Mouse (Mus musculus): Measurements from ENCODE around the gene E030030I06Rik. TPM values are rescaled to one million over a fixed set of nuclear protein-coding genes. Genes with fewer than 3 reads are reported as not detected.
A peak's percentile ranks its signal among the peaks of the same experiment; 100 is the strongest.
"Not testable (repeated sequence)": the region's sequence is repeated elsewhere in the genome, so short reads cannot be mapped to it uniquely, and the experiment has no call there.

Gene E030030I06Rik
- total RNA-seq, 2 experiments from 2014 or later, result 2.1 to 4.5 TPM

DNA sequence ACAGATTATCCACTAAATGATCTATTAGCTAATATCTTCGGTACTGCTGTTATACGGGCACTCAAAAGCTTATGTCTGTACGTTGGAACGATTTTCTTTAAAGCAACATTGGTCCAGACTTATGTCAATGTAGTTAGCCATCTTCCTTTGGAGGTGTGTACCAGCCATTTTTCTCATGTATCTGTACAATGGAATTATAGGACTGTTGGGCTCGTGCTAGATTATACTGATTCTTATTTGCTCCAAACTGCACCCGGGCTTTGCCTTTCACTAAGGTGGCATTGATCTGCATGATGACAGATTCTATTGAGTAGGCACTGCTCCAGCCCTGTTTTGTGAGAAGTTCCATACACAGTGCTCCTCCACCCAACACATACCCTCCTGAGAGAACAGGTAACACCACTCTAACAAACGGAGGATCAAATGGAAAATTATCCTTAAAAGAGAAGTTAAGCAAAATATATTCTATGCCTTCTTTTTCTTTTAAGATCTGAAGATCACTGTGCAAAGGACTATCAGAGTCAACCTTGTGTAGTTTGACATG lies 4.1 kb upstream of the E030030I06Rik start:
- not testable (repeated sequence) for ATAC-seq (replicated peaks; ENCODE audit: poor library complexity)

DNA sequence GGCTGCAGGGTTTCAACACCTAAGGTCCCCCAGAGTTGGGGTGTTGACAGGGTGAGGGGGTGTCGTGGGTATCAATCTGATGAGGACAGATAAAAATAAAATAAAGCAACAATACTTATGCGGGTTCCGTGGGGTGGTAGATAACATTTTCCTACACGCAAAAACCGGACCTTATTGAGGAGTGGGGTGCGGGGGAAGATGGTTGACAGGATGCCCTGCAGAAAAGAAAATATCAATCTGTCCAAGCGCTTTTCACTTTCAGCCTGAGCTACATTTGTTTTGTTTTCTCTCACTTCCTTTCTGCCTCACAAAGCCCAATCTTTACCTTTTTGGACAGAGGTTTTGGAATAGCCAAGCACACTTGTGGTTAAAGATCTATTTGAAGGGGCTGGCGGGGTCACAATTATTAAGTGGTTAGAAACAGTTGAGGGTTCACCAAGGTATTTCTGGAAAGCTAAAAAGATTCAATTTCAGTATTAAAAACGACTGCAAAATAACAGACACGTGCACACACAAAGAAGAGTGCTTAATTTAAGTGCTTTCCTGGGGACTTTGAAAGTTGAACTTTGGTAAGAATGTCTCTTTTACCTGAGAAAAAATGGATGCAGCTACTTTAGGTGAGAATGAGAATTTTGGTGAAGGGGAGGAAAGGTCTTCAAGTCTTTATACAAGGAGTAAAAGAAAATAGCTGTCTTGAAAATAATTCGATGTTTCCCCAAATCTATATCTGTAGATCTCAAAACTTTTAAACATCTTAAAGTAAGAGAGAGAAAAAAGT lies 3.0 kb upstream of the E030030I06Rik start:
- not testable (repeated sequence) for ATAC-seq (replicated peaks; ENCODE audit: poor library complexity)

DNA sequence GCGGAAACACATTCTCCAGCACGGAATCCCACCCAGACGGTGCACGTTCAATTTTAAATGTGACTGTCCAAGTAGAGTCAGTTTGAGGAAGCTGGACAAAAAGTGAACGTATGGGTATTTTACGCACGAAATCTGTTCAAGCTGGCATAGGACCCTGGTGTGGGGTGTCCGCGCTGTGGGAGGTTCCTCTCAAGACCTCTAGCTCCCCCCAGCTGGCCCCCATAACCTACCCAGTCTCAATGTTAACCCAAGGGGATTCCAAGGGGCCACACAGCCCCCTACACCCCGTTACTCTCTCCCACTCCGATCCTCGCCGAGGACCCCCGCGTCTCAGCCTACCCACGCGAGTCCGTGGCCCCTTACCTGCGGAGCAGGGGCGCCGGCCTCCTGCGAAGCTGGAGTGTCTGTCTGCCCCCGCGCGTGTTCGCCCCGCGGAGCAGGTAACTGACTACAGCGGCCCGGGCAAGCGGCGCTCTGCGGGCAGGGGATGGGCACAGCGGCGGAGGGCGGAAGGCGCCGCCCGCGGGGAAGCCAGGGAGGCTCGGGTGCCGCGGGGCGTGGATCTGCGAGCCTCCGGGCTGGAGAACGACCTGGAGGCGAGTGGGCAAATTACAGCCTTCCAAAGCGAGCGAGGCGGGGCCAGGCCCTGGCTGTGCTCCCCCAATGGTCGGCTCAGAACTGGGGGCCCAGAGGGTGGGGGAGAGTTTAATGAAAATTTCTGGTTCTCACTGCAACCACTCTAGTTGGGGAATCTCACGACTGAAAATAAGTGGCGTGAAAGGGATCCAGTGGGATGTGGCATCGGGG lies 2.2 kb upstream of the E030030I06Rik start:
- 0 out of 2 replicates have a peak, but pooled peaks have one; percentile 12 for ATAC-seq (replicated peaks; ENCODE audit: poor library complexity)

DNA sequence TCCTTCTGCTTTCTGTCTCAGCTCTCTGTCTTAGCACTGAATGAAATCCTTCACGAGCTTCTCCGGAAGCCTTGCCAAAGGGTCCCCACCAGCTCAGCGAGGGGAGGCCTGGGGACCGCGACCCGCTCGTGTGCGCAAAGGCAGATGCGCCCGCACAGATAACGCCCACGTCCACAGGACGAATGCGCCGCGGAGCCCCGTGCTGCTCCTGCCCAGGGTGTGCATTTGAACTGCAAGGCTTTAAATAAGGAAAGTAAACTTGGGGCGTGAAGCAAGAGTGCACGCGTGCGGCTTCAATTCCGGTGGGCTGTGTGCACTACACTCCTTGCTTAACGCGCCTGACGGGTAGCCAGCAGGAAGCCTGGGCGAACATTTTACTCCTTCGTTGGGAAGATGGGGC lies 1.5 kb upstream of the E030030I06Rik start:
- peak; percentile 58 for ATAC-seq (replicated peaks; ENCODE audit: poor library complexity)

DNA sequence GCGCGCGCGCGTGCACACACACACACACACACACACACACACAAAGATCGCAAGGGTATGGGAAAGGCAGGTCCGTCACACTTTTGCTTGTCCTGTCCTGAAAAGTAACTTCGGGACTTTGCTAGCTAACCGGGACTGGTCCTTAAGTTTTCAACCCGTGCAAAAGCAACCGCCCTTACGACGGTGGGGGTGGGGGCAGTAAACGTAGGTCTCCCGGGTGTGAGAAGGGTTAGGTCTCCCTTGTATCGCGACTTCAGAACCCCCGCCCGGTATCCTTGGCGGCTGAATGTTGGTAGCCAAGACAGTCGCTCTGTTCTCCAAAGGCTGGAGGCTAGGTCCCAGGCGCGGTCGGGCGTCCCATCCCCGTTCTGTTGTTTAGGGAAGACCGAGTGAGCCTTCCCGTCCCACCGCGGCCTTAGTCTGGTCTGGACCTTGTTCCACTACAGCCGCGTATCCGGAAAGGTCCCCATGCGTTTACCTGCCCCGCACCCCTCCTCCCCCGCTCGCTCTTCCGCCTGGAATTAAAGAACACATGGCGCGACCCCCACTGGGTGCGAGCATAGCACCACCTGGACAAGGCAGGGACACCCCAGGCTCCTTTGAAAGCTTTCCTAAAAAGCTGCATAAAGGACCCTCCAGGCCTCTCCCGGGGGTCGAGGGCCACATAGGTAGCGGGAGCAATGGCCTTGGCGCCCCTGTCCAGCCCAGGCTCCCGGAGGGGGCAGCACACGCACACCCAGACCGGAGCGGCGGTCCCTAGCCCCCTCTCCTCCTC lies 808 bp upstream of the E030030I06Rik start:
- no peak for ATAC-seq (replicated peaks; ENCODE audit: poor library complexity)

DNA sequence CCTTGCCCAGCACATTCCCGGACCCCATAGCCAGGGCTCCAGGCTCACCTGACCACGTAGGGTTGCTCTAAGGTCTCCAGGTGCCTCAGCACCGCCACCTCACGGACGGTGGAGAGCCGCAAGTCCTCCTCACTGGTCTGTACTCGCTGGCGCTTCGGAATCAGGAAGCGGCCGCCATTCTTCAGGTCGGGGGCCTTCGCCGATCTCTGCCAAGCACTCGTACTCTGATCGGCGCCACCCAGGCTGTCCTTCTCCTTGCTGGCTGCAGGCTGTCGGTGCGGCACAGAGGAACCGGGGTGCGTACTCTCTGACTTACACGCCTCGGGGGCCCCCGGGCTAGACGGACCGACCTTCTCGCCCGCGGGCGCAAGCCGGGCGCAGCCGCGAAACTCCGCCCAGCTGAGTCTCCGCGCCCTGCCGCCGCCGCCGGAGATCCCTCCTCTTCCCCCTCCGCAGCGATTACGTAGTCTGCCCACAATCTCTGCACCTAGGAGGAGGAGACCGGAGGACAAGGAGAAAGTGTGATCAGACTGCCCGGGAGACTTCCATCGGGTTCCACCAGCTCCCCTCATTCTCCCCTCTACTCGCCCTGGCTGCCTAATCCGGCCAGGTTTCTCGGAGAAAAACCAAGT lies 513 bp downstream of the E030030I06Rik start:
- ATAC-seq (replicated peaks; ENCODE audit: poor library complexity), result peak; percentile 82

DNA sequence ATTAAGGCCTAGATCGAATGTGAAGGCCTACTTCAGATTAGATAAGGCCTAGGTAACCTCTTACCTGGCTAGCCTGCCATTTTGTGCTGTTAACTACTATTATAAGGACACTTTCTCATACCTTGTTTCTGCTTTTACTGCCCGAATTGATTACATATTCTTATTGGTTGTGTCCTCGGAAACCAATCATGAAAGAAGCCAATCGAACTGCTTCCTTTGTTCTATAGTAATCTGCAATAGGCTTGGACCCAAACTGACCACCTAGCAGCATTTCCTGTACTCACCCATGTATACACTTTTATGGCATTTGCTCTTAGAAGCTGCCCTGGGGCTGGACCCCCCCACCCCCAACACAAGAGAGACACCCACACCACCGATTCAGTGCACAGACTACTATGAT lies 6.1 kb downstream of the E030030I06Rik start:
- no peak for ATAC-seq (replicated peaks; ENCODE audit: poor library complexity)

DNA sequence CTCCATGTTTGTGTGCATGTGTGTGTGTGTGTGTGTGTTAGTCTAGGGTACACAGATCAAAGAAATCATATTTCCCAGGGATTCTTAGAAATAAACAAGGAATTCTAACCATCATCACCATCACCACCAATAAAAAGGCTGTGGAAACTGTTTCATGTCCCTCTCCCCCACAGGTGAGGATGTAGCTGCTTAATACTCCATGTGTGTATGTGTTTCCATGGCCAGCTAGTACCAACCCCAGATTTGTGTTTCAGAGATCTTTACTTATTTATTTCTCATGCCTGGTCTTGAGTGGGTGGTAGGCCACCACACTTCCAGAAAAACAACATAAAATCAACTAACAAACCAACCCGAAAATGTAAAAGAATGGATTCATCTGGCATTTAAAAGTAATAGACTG lies 6.9 kb downstream of the E030030I06Rik start:
- not testable (repeated sequence) for ATAC-seq (replicated peaks; ENCODE audit: poor library complexity)

DNA sequence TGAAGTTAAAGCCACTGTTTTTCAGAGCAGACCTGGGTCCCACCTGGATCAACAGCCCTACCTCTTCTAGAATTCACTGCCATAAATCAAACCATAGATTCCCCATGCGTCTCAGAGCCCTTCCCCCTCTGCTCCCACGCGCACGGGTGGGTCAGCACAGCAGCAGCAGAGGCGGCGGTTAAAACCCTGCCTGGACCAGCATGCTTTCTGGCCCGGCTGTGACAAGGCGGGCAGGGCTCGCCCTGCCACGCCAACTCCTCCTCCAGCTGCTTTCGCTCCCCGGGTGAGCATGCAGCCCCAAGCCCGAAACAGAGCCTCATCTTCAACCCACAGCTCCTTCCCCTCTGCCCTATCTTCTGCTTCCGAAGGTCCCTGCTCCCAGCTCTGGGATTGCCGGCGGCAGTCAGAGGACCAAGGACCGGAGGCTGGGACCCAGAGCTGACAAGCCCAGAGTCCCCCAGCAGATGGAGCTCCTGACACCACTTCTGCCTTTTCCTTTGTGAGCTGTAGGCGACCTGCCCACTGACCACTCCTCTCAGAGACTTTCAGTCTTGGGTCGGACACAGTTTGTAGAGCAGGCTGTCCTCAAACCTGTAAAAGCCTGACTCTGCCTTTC lies 8.3 kb downstream of the E030030I06Rik start:
- peak; percentile 39; the same call in 1 of the 2 replicates for ATAC-seq (replicated peaks; ENCODE audit: poor library complexity)

DNA sequence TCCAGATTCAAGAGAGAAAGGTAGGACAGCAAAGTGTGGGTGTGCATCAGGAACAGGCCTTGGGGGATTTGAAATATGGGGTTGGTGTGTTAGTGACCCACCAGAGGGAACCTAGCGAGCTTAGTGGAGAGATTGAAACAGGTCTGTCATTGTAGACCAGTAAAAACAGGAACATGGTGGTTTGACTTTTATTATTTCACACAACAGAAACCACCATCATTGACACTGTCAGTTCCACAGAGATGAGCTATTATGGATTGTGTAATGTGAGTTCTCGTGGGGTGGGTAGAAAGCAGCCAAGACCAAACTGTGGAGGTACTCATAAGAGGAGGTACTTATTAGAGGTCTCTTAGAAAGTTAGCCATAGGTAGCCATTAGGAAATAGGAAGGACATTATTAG lies 74.5 kb downstream of the E030030I06Rik start:
- peak; percentile 76 for ATAC-seq (replicated peaks; ENCODE audit: poor library complexity)

DNA sequence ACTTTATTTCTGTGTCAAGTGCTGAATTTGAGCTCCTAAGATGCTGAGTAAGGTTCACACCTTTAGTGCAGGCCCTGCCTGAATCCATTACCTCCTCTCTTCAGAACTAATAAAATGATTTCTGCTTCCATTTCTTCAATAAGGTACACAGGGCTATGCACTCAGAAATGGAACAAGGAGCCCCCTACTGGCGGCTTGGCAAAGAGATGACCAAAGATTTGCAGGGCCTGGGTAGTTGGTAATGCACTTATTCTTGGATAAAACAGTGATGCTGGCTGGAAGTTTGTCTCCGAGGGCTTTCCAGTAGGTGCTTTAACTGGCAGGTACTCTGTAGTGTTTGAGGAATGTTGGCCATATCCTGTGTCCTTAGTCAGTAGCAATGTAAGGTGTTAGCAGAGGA lies 76.3 kb downstream of the E030030I06Rik start:
- ATAC-seq (replicated peaks; ENCODE audit: poor library complexity), result no peak

DNA sequence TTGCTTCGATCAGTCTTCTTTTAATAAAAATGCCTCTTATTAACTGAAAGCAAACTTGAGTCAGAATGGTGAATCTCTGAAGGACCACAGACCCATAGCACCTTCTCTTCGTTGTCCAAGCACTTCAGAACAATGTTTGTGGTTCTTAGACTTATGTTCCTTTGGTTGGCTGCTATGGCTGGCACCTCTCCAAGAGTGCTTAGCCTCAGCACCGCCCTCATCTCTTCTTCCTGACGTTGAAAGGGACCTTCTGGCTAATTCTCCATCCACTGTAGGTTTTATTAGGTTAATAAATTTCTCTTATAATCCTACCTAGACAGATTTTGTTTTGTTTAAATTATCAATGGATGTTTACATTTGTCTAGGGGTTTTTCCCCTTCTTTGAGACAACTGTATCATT lies 78.5 kb downstream of the E030030I06Rik start:
- ATAC-seq (replicated peaks; ENCODE audit: poor library complexity), result no peak

DNA sequence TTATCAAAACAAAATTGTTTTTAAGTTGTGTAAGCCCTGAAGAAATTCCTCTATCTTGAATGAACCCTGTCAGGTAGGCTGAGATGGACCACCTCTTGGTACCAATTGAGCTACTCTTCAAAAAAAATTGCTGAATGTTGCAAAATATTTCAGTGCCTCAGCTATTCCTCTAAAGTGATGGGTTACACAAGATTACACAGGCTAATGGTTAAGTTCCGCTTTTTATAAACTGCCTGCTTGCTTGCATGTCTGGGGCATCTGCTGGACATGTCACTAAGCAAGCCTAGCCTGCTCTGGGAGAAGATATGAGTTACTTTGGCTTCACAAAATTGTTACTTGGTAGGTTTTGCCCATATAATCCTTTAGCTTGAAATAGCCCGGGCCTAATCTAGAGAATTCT lies 78.9 kb downstream of the E030030I06Rik start:
- ATAC-seq (replicated peaks; ENCODE audit: poor library complexity), result peak; percentile 61

DNA sequence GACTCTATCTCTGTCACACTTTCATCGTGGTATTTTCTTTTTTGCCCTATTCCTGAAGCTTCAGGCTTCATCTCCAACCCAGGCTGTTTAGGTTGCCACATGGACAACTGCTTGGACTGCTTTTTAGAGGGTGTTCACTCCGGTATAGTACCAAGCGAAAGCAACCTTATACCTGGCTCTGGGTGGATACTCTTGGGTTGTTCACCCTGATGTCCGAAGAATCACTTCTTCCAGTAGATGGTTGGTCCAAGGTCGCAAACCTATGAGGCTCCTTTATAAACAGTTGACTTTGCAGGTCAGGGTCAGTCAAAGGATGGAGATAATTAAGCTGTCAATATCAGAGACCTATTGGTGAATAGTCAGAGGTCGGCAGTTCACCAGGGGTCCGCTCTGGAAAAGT lies 81.1 kb downstream of the E030030I06Rik start, which contains the start of gene 4930444G20Rik:
4930444G20Rik (minus strand) TSS at position 101 of the 400 bp plus-strand sequence.
- not testable (repeated sequence) for ATAC-seq (replicated peaks; ENCODE audit: poor library complexity)

Other genes with a start within 250 kb of the E030030I06Rik start
- not detected in 2 replicates for gene 4930444G20Rik, start 81.2 kb downstream of the E030030I06Rik start, total RNA-seq (2015)
- gene 4930444G20Rik, start 81.2 kb downstream of the E030030I06Rik start, total RNA-seq (2017), result not detected in 2 replicates
- gene Raet1e, start 9.3 kb upstream of the E030030I06Rik start, total RNA-seq (2015), result 0.83 TPM in 1 of 2 replicates, not detected in the other
- gene Raet1e, start 9.3 kb upstream of the E030030I06Rik start, total RNA-seq (2017), result 0.37 and 0.71 TPM in 2 replicates
- not detected in 2 replicates for gene H60b, start 9.3 kb upstream of the E030030I06Rik start, total RNA-seq (2015)
- gene H60b, start 9.3 kb upstream of the E030030I06Rik start, total RNA-seq (2017), result not detected in 2 replicates
- not detected in 2 replicates for gene Raet1d, start 211.3 kb upstream of the E030030I06Rik start, total RNA-seq (2015)
- gene Raet1d, start 211.3 kb upstream of the E030030I06Rik start, total RNA-seq (2017), result not detected in 2 replicates